Mouse (Mus musculus): ENCODE results near the gene Imp4. TPM values are rescaled to one million over a fixed set of nuclear protein-coding genes. Genes with fewer than 3 reads are reported as not detected.

Imp4 gene
- polyA plus RNA-seq (2012; rRNA removed) = 48.4 and 52.0 TPM in 2 replicates

DNA sequence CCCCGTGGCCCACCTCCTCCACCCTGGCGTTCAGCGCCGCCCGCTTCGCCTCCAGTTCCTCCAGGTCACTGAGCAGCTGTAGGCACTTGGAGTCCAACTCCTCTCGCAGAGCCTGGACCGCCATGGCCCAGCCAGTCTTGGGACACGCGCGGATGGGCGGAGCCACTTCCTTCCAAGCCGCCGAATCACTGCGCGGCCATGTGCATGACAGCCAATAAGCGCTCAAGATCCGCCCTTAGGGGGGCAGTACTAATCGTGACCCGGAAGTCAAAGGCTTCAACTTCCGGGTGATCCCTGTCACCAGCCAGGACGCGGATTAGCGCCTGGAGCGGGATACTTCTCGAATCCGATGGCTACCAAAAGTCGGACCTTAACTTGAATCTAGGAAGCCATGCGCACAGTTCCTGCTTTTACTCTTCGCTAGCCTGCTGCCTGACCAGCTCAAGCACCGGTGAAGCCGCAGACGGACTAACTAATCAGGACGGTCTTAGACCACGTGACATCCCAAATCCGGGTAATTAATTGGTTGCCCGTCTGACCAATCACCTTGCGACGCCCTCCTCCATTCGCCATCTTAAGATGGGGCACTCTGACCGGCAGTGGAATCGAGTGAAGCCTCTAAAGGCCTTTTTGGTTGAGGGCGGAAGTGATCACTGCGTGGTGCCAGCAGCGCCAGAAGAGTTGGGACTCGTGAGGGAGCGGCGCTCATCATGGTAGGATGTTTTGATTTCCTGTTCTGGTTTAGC lies at the start of gene Imp4, which contains the start of gene Ccdc115:
TSS of gene Imp4 (plus strand) at position 637 of the 746 bp plus-strand sequence.
TSS of gene Ccdc115 (minus strand) at position 458 of the 746 bp plus-strand sequence.

DNA sequence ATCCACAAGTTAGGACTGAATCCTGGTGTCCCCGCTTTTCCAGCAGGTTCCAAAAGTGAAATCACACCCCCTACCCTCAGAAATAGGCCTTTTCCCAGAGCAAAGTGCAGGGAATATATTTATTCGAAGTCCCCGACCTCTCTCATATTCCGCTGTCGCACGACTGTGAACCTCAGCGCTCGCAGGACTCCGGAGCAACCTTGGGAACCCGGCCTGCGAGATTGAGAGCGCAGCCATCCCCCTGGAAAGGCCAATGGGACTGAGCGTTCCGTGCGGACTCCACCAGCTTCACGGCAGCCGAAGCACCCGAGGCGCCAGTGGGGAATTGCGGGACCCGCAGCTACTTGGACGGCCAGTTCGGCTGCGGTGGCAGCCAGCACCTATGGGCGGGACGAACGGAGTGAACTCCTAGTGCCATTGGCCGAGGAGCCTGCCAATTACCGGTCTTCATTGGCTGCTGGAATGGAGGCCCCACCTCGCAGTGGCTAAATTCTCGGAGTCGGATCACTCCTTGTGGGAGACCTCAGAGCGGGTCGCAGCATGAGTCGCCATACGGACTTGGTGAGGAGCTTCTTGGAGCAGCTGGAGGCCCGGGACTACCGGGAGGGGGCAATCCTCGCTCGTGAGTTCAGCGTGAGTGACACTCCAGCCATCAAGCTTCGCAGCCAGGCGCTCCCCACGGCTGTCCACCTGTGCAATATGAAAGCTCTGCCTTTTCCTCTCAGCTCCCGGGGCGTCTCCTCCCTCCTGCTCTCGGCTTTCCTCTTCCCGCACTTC lies 19.8 kb downstream of the Imp4 start, which contains the start of gene Ptpn18:
TSS of gene Ptpn18 (plus strand) at position 479 of the 777 bp plus-strand sequence.

Other genes starting within 250 kb of the Imp4 start
- gene Ccdc115, start 179 bp upstream of the Imp4 start, polyA plus RNA-seq (2012; rRNA removed) = 50.4 and 53.5 TPM in 2 replicates
- gene Ptpn18, start 19.9 kb downstream of the Imp4 start, polyA plus RNA-seq (2012; rRNA removed) = 8.2 and 9.4 TPM in 2 replicates
- 0.04 TPM in 1 of 2 replicates, not detected in the other for gene Prss39, start 58.6 kb downstream of the Imp4 start, polyA plus RNA-seq (2012; rRNA removed)
- gene Cfc1, start 95.8 kb downstream of the Imp4 start, polyA plus RNA-seq (2012; rRNA removed) = 0.06 TPM in 1 of 2 replicates, not detected in the other
- not detected in 2 replicates for gene Prss40, start 121.1 kb downstream of the Imp4 start, polyA plus RNA-seq (2012; rRNA removed)
- 2.1 and 2.3 TPM in 2 replicates for gene Amer3, start 139.8 kb downstream of the Imp4 start, polyA plus RNA-seq (2012; rRNA removed)